Mouse (Mus musculus) embryonic facial prominence, embryonic 13.5 days (tissue): ENCODE data around the gene Suco. TPM values are rescaled to one million over a fixed set of nuclear protein-coding genes. Genes with fewer than 3 reads are reported as not detected.

Source experiments
- ATAC-seq: fragments of 200-750 bp; cut with Nextera tagmentation; 2 replicates; pipeline ENCODE4 v1.8.0; 2017; ENCODE audit warnings: low read depth; ENCODE audit not compliant: insufficient number of reproducible peaks, insufficient read depth, low FRiP score, low TSS enrichment
- H3K27ac ChIP-seq: fragments of 300-500 bp; sonication (generic); 2 replicates; pipeline ENCODE4 v1.5.1; 2015; ENCODE audit warnings: moderate library complexity, mild to moderate bottlenecking, inconsistent platforms
- H3K27me3 ChIP-seq: fragments of 300-500 bp; sonication (generic); 2 replicates; pipeline ENCODE4 v1.6.1; 2015; ENCODE audit warnings: mild to moderate bottlenecking, inconsistent platforms
- H3K36me3 ChIP-seq: fragments of 300-500 bp; sonication (generic); 2 replicates; pipeline ENCODE4 v1.6.1; 2015; ENCODE audit warnings: mild to moderate bottlenecking, inconsistent platforms
- H3K4me1 ChIP-seq: fragments of 300-500 bp; sonication (generic); 2 replicates; pipeline ENCODE4 v1.6.1; 2015; ENCODE audit warnings: inconsistent platforms
- H3K4me2 ChIP-seq: fragments of 300-500 bp; sonication (generic); 2 replicates; pipeline ENCODE4 v1.6.1; 2015; ENCODE audit warnings: moderate library complexity, mild to moderate bottlenecking, inconsistent platforms
- H3K4me3 ChIP-seq: fragments of 300-500 bp; sonication (generic); 2 replicates; pipeline ENCODE4 v1.5.1; 2015; ENCODE audit warnings: mild to moderate bottlenecking, inconsistent platforms
- H3K9ac ChIP-seq: fragments of 300-500 bp; sonication (generic); 2 replicates; pipeline ENCODE4 v1.6.1; 2015; ENCODE audit warnings: mild to moderate bottlenecking, inconsistent platforms
- H3K9me3 ChIP-seq: fragments of 300-500 bp; sonication (generic); 2 replicates; pipeline ENCODE4 v1.6.1; 2016; ENCODE audit warnings: inconsistent platforms
- WGBS: fragments of 180-500 bp; shearing (Covaris S2); methylation state at CpG from one replicate; pipeline ENCODE4 v1.1.7; 2015; ENCODE audit warnings: mixed read lengths; 5-methylcytosine and 5-hydroxymethylcytosine counted together
- polyA plus RNA-seq: library from polyadenylated mRNA; unstranded; fragments of >200 nt; fragmentation: Nextera tagmentation; extraction: Ambion mirVana; gene quantifications from 2 replicates; pipeline ENCODE4 v1.2.1, GENCODE M21; 2015

Gene Suco
- polyA plus RNA-seq, 1 experiment from 2014 or later, result 25.2 TPM

DNA sequence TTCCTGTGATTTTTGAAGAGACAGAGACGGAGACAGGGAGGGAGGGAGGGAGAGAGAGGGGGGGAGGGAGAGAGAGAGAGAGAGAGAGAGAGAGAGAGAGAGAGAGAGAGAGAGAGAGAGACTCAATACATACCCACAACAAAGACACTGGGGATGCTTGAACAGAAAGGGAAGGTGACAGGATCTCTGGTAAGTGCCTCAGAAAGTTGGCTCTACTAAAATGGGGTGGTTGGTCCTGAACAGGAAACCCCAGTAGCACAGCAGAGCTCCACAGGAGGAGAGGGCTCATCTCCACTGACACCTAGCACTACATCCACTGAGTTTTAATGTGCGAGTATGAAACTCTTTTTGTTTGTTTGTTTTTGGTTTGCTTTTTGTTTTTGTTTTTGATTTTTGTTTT is 75.2 kb downstream of the Suco start:
- Histone ChIP-seq H3K4me1 (no peaks in the 10 kb centered on the region), H3K27ac (no peak overlapping the region), H3K36me3 (no peaks in the 10 kb centered on the region), H3K4me3 (no peak overlapping the region), H3K4me2 (no peak overlapping the region), H3K9me3 (no peaks in the 10 kb centered on the region), H3K27me3 (no peaks in the 10 kb centered on the region), H3K9ac (no peak overlapping the region)
- ATAC-seq, result no peak
- WGBS, result 76% methylated on average over 2 of the region's 2 CpGs

DNA sequence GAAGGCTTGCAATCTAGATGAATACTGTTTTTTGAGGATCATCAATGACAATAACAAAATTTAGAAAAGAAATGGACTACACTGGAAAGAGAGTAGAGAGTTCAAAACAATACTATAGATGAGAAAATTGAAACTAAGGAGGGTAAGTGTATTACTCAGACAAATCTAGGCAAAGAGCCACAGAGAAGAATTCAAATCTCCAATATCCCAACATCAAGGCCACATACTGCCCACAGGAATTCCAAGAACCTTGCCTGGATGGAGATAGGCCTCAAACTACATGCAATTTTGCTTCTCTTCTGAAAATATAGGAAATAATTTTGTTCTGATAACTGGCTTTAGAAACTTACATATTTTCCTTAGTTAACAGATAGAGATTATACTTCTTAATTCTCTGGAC is 76.2 kb downstream of the Suco start:
- H3K36me3 ChIP-seq, result no peaks in the 10 kb centered on the region
- H3K9ac ChIP-seq, result no peak overlapping the region
- H3K27me3 ChIP-seq, result no peaks in the 10 kb centered on the region
- no peak overlapping the region for H3K4me3 ChIP-seq
- no peak overlapping the region for H3K4me2 ChIP-seq
- no peaks in the 10 kb centered on the region for H3K9me3 ChIP-seq
- ATAC-seq, result no peak
- no peak overlapping the region for H3K27ac ChIP-seq
- H3K4me1 ChIP-seq, result no peaks in the 10 kb centered on the region

DNA sequence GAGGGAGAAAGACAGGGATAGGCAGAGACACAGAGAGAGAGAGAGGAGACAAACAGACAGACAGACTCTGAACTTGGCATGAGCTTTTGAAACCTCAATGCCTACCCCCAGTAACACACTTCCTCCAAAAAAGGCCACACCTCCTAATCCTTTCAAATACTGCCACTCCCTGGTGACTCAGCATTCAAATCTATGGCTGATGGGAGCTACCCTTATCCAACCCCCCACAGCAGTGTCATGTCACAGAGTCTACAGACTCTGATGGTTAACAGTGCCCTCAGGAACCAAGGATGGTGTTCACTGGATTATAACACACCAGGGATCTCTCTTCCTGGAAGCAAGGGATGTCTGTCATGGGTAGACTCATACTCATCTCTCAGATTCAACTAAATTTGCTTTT is 76.7 kb downstream of the Suco start:
- no peaks in the 10 kb centered on the region for H3K27me3 ChIP-seq
- no peaks in the 10 kb centered on the region for H3K36me3 ChIP-seq
- no peak for ATAC-seq
- H3K4me2 ChIP-seq, result no peak overlapping the region
- H3K4me1 ChIP-seq, result no peaks in the 10 kb centered on the region
- H3K4me3 ChIP-seq, result no peak overlapping the region
- H3K9me3 ChIP-seq, result no peaks in the 10 kb centered on the region
- no peak overlapping the region for H3K27ac ChIP-seq
- H3K9ac ChIP-seq, result no peak overlapping the region

DNA sequence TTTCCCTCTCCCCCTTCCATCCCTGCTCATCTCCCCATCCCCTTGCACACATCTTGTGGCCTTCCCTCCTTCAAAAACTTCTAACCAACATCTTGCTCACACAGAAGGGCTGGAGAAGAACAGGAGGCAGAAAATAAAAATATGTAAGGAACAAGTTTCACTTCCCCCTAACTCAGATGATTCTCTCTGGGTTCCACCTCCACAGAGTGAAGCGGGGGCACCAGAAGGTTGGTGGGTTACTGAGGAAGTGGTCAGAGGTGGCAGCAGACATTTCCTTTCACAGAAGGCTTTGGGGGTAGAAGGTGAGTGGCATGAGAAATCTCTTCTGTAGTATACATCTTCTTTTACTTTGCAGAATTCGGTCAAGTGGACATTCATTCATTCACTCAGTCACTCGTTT is 77.6 kb downstream of the Suco start:
- Histone ChIP-seq H3K4me1 (no peaks in the 10 kb centered on the region), H3K9ac (no peak overlapping the region), H3K4me2 (no peak overlapping the region), H3K4me3 (no peak overlapping the region), H3K27me3 (no peaks in the 10 kb centered on the region), H3K36me3 (no peaks in the 10 kb centered on the region), H3K27ac (no peak overlapping the region), H3K9me3 (no peaks in the 10 kb centered on the region)
- no peak for ATAC-seq
- WGBS, result 94% methylated on average over 3 of the region's 3 CpGs

DNA sequence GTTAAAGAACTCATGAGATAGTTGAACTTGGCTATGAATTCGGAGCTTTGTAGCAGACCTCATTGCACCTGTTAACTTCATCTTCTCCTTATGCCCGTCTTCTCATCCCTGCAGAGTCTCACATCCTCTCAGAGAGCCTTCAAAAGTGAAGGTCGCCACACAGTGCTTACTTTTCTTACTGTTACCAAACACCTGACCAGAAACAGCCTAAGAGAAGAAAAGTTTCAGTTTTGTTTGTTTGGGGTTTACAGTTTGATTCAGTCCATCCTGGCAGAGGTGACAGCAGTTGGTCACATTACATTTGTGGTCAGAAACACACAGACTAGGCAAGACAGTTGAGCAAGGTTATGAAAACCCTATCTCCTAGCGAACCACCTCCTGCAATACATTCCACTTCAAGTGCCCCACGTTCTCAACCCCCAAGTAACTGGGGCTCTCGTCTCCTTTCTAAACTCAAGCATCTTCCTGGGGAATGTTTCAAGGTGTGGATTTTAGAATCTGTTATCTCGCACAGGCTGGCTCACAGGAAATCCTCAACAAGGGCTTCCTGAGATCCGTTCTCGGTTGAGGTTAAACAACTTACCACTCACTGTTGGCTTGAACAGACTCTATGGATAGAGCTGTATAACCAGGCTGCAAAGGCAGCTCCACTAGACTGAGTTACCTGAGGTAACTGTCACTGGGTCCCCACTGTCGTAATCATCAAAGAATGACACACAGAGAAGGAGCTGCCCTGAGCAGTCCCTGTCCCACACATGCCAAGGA is 81.9 kb downstream of the Suco start:
- Histone ChIP-seq H3K4me3 (no peak overlapping the region), H3K27ac (no peak overlapping the region), H3K27me3 (no peaks in the 10 kb centered on the region), H3K36me3 (no peaks in the 10 kb centered on the region), H3K9me3 (no peaks in the 10 kb centered on the region), H3K9ac (no peak overlapping the region), H3K4me1 (no peaks in the 10 kb centered on the region), H3K4me2 (no peak overlapping the region)
- ATAC-seq, result no peak
- WGBS, result 82% methylated on average over 10 of the region's 10 CpGs

DNA sequence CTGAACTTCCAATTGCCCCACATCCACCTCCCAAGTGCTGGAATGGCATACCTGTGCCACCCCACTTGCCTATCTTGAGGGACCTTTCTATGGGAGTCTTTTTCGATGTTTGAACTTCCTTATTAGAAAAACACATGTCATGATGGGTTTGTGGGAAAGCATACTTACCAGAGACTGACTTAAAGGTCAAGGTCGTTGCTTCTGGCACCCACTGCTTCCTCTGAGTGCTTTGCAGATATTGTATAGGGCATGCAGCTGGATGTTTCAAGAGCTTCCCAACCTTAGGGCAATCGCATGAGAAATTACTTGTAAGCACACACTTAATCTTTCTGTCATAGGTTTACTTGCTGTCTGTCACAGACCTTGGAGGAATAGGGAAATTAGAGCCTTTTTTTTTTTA is 83.2 kb downstream of the Suco start:
- H3K4me1 ChIP-seq, result no peaks in the 10 kb centered on the region
- H3K36me3 ChIP-seq, result no peaks in the 10 kb centered on the region
- no peak overlapping the region for H3K4me2 ChIP-seq
- 66% methylated on average over 3 of the region's 3 CpGs for WGBS
- H3K9me3 ChIP-seq, result no peaks in the 10 kb centered on the region
- no peak overlapping the region for H3K4me3 ChIP-seq
- H3K27me3 ChIP-seq, result no peaks in the 10 kb centered on the region
- no peak overlapping the region for H3K27ac ChIP-seq
- ATAC-seq, result no peak
- no peak overlapping the region for H3K9ac ChIP-seq

DNA sequence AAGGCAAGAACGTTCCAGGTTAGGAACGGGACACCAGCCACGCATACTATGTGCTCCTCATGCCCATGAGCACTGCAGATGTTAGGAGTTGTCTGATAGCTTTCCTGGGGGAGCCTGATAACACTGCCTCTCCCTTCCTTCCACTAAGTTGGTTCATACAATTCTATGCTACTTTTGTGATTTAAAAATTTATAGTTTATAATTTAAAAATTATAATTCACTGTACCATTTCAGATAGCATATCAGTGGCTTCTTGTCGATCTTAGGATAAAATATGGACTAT is 83.9 kb downstream of the Suco start:
- no peak for ATAC-seq
- 91% methylated on average over 4 of the region's 4 CpGs for WGBS
- H3K9me3 ChIP-seq, result no peaks in the 10 kb centered on the region
- H3K9ac ChIP-seq, result no peak overlapping the region
- no peaks in the 10 kb centered on the region for H3K4me1 ChIP-seq
- no peak overlapping the region for H3K27ac ChIP-seq
- no peaks in the 10 kb centered on the region for H3K36me3 ChIP-seq
- no peak overlapping the region for H3K4me3 ChIP-seq
- no peaks in the 10 kb centered on the region for H3K27me3 ChIP-seq
- no peak overlapping the region for H3K4me2 ChIP-seq

DNA sequence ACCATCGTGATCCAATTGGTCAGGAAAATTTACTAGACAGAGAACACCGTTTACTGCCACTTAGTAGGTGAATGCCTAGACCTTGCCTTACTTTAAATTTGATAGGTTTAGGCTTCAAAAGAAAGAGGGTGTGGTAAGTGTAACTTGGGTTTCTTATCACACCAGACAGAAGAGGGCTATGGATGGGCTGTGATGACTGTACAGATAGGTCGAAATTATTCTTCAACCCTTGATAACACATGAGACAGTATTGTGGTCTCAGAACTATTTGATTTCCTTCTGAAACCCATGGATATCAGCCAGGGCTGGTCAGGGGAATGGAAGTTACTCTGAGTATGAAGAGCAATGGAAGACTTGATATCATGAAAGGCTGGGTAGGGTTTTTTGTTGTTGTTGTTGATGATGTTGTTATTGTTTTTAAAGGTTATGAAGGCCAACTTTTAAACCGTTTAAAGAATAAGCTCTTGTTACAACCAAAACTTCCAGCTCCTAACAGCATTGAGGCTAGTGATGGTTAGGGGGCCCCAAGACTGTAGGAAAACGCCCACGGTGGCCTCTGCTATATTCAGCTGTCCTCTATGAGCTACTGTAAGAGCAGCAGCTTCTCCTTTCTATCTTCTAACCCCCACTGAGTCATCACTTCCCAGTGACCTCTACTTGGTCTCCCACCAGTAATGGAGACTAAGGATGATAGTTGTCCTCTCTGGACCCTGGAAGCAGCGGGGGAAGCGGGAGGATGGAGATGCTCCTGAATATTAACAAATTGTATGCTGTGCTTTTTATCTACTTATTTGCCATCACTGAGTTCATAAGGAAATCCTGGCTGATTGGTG is 84.4 kb downstream of the Suco start:
- Histone ChIP-seq H3K4me2 (no peak overlapping the region), H3K27me3 (no peaks in the 10 kb centered on the region), H3K9me3 (no peaks in the 10 kb centered on the region), H3K9ac (no peak overlapping the region), H3K4me1 (no peaks in the 10 kb centered on the region), H3K36me3 (no peaks in the 10 kb centered on the region), H3K4me3 (no peak overlapping the region), H3K27ac (no peak overlapping the region)
- WGBS, result 88% methylated on average over 8 of the region's 8 CpGs
- no peak for ATAC-seq

DNA sequence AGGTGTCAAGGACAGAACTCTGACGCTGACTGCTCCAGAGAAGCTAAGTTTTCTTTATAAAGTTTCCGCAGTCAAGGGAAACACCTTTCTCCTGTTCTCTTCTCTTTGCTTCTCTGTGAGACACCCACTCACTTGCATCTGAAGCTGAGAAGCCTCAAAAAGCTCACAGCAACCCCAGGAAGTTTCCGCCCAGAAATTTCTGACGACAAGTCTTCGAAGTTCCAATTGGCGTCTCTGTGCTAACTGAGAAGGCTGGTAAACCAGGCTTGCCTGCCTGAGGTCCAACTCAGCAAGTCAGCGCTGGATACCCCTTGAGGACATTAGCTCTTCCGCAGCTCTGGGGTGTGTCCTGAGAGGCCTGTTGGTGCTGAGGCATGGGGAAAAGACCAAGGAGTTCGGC is 88.1 kb downstream of the Suco start, which contains the start of gene Fasl:
Gene Fasl, minus strand, starts transcription at position 157 of the 400 bp plus-strand sequence.
- H3K27ac ChIP-seq, result no peak within 1 kb of the TSS
- no peak within 1 kb of the TSS for H3K4me2 ChIP-seq
- WGBS, result 84% methylated on average over 9 of the region's 9 CpGs
- no peaks in the 10 kb centered on the region for H3K27me3 ChIP-seq
- no peaks in the 10 kb centered on the region for H3K4me1 ChIP-seq
- no peaks in the 10 kb centered on the region for H3K36me3 ChIP-seq
- no peak within 1 kb of the TSS for H3K4me3 ChIP-seq
- ATAC-seq, result no peak
- no peaks in the 10 kb centered on the region for H3K9me3 ChIP-seq
- no peak within 1 kb of the TSS for H3K9ac ChIP-seq

DNA sequence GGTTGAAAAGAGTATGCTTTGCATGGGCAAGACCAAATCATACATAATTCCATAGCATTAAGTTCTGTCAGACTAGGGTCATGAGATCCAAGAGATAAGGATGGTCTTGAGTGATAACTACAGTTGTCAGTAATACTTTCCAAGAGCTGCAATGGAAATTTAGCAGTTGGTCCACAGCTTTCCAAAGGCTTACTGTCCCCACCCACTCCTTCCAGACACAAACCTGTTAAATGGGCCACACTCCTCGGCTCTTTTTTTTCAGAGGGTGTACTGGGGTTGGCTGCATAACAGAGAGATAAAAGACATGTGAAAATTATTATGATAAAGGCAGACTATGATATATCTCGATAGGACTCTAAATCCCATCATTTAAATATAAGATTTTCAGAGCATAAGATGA is 93.8 kb downstream of the Suco start:
- Histone ChIP-seq H3K27me3 (no peaks in the 10 kb centered on the region), H3K9ac (no peak overlapping the region), H3K4me1 (no peaks in the 10 kb centered on the region), H3K27ac (no peak overlapping the region), H3K9me3 (no peaks in the 10 kb centered on the region), H3K4me3 (no peak overlapping the region), H3K4me2 (no peak overlapping the region), H3K36me3 (no peaks in the 10 kb centered on the region)
- WGBS, result 73% methylated on average over 2 of the region's 2 CpGs
- no peak for ATAC-seq

DNA sequence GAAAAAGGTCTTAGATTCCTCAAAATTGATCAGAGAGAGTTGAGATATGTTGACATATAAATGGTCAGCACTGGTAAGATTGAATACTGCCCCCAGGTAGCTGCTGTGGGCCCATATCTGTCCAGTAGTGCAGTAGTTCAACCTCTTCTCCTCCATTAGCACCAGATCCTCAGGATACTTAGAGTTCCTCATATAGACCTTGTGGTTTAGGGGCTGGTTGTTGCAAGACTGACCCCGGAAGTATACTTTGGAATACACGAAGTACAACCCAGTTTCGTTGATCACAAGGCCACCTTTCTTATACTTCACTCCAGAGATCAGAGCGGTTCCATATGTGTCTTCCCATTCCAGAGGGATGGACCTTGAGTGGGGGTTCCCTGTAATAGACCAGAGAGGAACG is 94.9 kb downstream of the Suco start:
- 89% methylated on average over 5 of the region's 5 CpGs for WGBS
- Histone ChIP-seq H3K9me3 (no peaks in the 10 kb centered on the region), H3K4me1 (no peaks in the 10 kb centered on the region), H3K4me2 (no peak overlapping the region), H3K9ac (no peak overlapping the region), H3K27me3 (no peaks in the 10 kb centered on the region), H3K36me3 (no peaks in the 10 kb centered on the region), H3K4me3 (no peak overlapping the region), H3K27ac (no peak overlapping the region)
- ATAC-seq, result no peak

DNA sequence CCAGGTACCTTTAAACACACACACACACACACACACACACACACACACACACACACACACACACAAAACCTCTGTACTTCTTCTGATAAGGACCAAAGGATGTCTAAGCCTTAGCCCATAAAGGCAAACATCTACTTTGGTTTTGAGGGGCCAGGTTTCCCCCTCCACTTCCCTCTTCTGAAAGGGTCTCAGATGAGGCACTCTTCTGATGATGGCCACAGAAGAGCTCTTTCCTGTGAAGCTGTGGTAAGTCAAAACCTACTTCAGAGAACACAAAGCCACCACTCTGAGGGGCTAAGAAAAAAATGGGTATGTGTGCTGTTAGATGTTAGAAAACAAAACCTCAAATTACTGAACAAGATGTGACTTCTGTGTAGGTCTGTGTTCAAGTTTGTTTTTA is 97.4 kb downstream of the Suco start:
- H3K27me3 ChIP-seq, result no peaks in the 10 kb centered on the region
- no peaks in the 10 kb centered on the region for H3K4me1 ChIP-seq
- H3K9ac ChIP-seq, result no peak overlapping the region
- no peak overlapping the region for H3K27ac ChIP-seq
- H3K4me3 ChIP-seq, result no peak overlapping the region
- no peak overlapping the region for H3K4me2 ChIP-seq
- no peaks in the 10 kb centered on the region for H3K36me3 ChIP-seq
- no peaks in the 10 kb centered on the region for H3K9me3 ChIP-seq
- ATAC-seq, result no peak
